Mouse (Mus musculus) regulatory T cell (primary cell): Measurements from ENCODE around the gene Napsa.

Source experiments
- in situ Hi-C: fragments of 300-600 bp; cut with MboI, MseI; formaldehyde crosslinking; loops from one replicate; pipeline ENCODE4 v1.15.1; 2025; ENCODE audit warnings: high pct_unique_total_duplicates

Napsa gene

DNA sequence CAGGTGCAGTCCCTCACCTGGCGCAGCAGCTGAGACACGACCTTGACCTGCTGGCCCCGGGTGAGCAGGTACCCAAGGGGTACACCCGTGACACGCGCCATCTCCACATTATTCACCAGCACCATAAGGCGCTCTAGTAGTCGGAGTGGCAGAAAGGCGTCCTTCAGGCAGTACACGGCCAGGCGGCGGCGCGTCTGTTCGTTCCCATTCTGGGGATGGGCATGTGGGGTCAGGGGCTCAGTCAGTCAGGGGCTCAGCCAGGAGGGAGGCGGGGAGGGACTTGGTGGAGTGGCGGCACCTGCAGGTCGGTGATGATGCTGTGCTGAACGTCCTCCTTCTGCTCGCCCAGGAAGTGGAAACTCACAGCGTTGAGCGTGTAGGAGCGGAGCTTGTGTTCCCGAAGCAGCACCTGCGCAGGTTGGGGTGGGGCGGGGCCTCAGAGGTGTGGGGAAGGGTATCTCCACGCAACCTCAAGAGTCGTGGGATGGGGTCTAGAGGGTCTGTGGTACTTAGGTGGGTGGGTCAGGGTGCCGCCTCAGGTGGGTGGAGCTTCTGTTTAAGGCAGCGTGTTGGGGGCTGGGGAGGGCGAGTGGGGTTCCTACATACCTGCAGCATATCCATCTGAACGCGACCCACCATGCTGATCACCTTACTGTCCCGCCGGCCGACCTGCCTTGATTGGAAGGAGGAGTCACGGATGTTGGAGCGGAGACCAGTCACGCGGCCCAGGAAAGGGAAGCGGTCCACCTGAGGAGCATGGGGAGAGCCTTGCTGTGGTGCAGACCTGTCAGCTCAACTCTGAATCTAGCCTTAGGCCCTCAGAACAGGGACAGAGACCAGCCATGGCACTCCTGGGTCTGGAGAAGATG, 33.2 kb upstream of the Napsa start:
- in situ Hi-C loops, result no loop called here

GRCm38 (mm10) chr7:44542555-44542954, 29.6 kb upstream of the Napsa start:
- in situ Hi-C loops, result no loop called here

GRCm38 (mm10) chr7:44543071-44543470, 29.1 kb upstream of the Napsa start:
- in situ Hi-C loops, result no loop called here

DNA sequence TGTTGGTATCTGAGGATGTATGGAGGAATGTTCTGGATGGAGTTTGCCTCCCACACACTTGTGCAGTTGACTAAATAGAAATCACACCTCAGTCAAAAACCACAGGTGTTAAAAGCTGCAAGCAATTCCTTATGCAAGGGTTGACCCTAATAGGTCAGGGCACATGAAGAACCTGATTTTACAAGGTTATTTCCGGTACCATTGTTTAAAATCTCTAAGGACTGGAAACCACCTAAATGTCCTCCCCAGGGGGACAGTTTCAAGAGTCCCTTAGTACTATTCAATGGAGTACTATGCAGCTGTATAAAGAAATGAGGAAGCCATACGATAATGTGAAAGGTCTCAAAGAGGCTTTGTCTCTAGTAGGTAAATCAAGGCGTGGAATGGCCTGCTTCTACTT, 25.9 kb upstream of the Napsa start:
- in situ Hi-C loops, result no loop called here

DNA sequence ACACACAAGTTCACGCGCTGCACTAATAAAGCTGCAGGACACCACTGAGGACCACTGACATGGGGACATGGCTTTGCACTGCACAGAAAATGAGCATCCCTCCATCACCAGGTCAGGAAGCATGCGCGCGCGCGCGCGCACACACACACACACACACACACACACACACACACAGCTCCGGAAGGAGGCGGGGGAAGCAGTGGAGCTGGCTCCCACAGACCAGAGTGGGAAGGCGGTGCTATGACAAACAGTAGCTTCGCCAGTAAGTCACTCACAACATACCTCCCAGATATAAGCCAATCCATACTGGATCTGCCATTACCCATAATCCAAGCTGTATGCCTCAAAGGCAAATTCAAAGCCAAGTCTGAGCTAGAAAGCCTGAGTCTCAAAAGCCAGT, 25.1 kb upstream of the Napsa start:
- in situ Hi-C loops, result no loop called here

DNA sequence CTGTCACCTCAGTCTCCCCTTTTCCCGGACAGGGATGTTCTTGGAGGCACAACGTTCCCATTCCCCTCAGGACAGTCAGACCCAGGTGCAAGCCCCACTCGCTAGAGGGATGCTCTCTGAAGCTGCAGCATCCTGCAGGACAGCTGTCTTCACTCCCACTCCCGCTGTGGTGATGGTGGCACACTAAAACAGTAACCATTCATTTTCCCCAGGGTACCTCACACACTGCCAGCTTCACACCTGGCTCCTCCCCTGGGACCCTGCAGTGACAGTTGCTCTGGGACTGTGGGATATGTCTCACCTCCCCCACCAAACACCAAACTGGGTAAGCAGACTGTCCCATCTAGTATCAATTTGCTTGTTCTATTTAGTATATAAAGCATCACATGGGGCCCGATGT, 24.5 kb upstream of the Napsa start:
- in situ Hi-C loops, result no loop called here

- in situ Hi-C loops, result no loop called here
These were observed 23.6 kb upstream of the Napsa start, which contains the start of gene Pold1 for GRCm38 (mm10) chr7:44548497-44549087. Gene Pold1, minus strand, starts transcription at chr7:44548849.

DNA sequence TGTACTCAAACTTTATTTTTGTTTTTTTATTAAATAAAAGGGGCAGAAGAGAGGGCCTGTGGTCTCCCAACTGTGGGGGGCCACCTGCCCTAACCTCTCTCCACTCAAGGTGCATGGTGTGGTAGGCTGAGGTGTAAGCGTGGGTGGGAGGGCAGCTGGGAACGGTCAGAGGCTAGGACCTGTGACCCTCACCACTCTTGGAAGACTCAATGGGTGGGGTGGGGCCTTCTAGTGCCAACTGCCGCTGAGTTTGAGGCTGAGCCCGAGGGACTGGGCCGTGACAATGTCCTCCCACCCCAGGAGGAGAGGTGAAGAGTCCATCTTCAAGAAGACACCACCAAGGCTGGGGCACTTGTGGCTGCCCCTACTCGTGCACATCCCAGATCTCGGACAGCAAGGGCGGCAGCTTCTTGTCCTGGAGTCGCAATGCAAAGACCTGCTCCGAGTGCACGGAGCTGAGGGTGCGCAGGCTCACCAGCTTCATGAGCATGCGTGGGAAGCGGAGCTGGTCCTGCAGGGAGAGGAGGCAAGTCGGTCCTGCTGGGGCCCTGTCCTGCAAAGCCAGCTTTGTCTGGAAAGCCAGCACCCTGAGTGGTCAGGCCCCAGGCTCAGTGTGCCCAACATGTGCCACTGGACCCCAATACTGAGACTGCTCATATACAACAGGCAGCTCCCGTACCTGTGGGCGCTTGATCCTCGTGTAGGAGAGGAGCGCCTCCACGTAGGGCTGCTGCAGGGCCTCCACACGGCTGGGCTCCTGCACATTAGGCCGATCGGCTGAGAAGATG, 22.4 kb upstream of the Napsa start:
- in situ Hi-C loops, result loop anchor here (10.0 kb wide), 1 partner anchor 1175 kb away; the partner anchor contains the start of genes Fam83e and Spaca4

DNA sequence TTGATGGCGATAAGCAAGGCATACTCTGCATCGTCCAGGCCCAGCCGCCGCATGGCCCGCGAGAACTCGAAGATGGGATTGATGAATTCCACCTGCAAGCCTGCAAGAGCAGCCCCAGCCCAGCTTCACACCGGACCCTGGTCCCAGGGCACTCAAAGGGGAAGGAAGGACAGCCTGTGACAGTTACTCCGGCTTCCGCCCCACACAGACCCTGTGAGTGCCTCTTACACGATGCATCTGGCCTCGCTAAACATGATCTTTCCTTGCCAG, 21.8 kb upstream of the Napsa start:
- in situ Hi-C loops, result loop anchor here (10.0 kb wide), 1 partner anchor 1174 kb away; the partner anchor contains the start of genes Fam83e and Spaca4

- in situ Hi-C loops, result loop anchor here (10.0 kb wide), 1 partner anchor 1174 kb away; the partner anchor contains the start of genes Fam83e and Spaca4
These were observed 20.9 kb upstream of the Napsa start for GRCm38 (mm10) chr7:44551301-44551700.

DNA sequence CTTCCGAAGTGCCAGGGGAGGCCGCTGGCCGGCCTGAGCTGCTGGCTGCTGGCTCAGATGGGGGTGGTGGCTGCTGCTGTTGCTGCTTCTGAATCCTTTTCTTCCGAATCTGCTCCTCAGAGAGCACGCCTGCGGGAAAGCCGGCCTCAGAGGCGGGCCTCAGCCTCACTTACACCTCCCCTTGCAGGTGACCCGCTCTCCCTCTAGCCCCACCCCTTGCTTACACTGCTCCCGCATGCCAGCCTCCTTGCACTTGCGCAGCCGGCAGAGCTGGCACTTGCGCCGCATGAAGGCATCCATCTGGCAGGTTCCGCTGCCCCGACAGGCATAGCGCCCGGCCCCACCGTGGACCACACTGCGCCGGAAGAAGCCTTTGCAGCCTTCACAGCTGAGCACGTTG, 20.4 kb upstream of the Napsa start:
- in situ Hi-C loops, result loop anchor here (10.0 kb wide), 1 partner anchor 1173 kb away; the partner anchor contains the start of genes Fam83e and Spaca4

DNA sequence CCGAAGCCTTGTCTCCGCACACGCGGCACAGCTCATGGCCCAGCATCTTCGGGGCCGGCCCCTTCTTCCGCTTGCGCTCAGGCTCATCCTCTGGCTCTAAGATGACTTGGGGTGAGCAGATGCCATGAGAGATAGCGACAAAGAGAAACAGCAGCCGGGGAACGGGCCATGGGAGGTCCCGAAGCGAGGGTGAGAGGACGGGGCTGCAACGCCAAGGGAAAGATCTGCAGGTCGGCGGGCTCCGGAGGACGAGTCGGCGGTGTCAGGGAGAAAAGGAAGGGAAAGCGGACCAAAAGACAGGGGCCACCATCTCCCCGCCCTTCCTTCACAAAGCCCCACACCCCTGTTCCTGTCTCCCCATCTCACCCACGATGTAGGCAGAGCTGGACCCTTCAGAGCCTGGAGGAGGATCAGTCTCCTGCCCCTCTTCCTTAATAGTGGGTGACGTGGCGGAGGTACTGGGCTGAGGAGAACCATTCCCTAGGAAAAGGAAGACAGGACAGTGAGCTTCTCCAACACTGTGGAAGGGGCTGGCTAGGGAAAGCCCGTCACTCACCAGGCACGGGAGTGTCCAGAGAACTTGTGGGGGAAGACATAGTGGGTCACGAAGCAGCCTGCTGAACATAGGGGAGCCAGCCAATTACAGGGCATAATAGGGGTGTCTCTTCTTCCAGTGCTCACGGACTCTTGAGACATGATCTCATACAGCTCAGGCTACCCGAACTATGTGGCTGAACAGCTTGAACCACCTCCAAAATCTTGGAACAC, 19.9 kb upstream of the Napsa start:
- in situ Hi-C loops, result loop anchor here (10.0 kb wide), 1 partner anchor 1172 kb away; the partner anchor contains the start of genes Fam83e and Spaca4

- in situ Hi-C loops, result loop anchor here (10.0 kb wide), 1 partner anchor 1172 kb away; the partner anchor contains the start of genes Fam83e and Spaca4
These were observed 18.9 kb upstream of the Napsa start for GRCm38 (mm10) chr7:44553196-44553764.

- in situ Hi-C loops, result loop anchor here (10.0 kb wide), 1 partner anchor 1171 kb away; the partner anchor contains the start of genes Fam83e and Spaca4
These were observed 18.4 kb upstream of the Napsa start, which contains the start of gene Nr1h2 for GRCm38 (mm10) chr7:44553826-44554225. Gene Nr1h2, minus strand, starts transcription at chr7:44553951.

DNA sequence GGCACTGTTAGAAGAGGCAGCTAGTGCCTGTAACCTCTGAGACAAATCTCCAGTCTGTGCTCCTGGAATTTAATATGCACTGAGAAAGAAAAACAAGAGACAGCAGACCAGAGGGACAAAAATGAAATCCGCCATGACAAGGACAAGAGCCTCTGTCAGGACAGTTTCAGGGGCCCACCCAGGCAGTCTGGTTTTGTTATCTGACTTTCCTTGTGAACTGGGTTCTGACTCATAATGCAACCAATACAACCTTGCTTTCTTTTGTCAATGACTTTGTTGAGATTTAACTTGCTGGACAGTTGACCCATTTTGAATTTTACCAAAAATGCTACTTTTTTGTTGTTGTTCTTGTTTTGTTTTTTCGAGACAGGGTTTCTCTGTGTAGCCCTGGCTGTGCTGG, 14.6 kb upstream of the Napsa start:
- in situ Hi-C loops, result loop anchor here (10.0 kb wide), 1 partner anchor 1167 kb away; the partner anchor contains the start of genes Fam83e and Spaca4

DNA sequence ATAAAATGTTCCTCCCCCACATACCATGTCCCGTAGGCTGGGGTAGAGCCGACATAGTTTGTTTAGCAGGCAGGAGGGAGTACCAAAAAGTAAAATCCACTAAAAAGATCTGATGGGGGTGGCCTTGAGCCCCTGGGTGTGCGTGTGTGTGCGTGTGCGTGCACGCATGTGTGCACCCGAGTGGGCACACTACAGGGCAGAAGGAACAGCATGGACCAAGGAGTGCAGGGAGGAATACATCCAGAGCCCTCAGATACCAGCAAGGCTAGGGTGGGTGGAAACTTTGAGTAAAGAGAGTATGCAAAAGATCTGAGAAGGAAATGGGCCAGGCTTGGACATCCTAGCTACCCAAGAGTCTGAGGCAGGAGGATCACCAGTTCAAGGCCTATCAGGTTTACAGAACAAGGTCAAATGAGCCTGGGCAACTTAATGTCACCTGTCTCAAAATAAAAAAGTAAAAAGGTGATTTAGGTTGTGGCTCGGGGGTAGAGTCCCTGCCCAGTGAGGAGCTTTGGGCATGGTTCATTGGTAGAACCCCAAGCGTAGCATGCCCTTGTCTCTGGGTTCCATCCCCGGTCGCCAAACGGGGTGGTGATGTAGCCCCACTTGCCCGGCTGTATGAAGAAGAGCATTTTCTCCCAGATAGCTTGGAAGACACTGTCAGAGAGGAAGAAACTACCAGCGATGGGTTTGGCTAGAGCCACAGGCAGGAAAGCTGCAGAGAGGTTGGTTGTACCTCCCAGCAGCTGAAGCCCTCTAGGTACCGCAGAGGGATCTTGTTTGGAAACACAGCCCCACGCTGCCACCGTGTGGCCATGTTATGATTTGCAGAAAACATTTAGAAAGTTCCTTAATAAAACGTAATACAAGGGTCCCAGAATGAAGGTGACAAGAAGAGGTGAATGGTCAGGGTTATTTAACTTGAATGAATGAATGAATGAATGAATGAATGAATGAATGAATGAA, 11.5 kb upstream of the Napsa start:
- in situ Hi-C loops, result no loop called here

GRCm38 (mm10) chr7:44563284-44563683, 8.9 kb upstream of the Napsa start:
- in situ Hi-C loops, result no loop called here

DNA sequence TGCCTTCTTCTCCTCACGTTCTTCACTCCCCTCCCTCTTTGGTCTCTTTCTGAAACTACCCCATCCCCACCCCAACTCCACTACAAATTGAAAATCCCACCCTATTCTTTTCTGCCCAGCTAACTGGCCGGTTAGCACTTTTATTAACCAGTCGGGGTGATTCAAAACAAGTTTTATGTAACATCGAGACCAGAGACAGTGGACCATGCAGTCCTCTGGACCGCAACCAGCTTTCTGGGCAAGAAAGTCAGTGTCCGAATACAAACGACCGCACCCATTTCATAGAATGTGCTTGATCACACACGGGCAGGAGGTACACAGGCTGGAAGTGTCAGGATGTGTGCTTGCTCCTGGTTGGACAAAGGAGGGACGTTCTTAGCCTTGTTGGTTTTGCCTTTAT, 7.7 kb upstream of the Napsa start:
- in situ Hi-C loops, result no loop called here

GRCm38 (mm10) chr7:44565414-44565813, 6.8 kb upstream of the Napsa start:
- in situ Hi-C loops, result no loop called here
